Mouse (Mus musculus) forebrain, embryonic 13.5 days (tissue): ENCODE data around the gene Apol7a. TPM values are rescaled to one million over a fixed set of nuclear protein-coding genes. Genes with fewer than 3 reads are reported as not detected.
"Not testable (repeated sequence)": the region's sequence is repeated elsewhere in the genome, so short reads cannot be mapped to it uniquely, and the experiment has no call there.

ENCODE experiments used
- ATAC-seq: fragments of 200-750 bp; cut with Nextera tagmentation; 2 replicates; pipeline ENCODE4 v1.8.0; 2017
- H3K27ac ChIP-seq: fragments of 300-500 bp; sonication (generic); 2 replicates; pipeline ENCODE4 v1.5.1; 2015; ENCODE audit warnings: inconsistent platforms, mild to moderate bottlenecking, moderate library complexity
- H3K27me3 ChIP-seq: fragments of 300-500 bp; sonication (generic); 2 replicates; pipeline ENCODE4 v1.6.1; 2015; ENCODE audit warnings: mild to moderate bottlenecking, inconsistent platforms
- H3K36me3 ChIP-seq: fragments of 300-500 bp; sonication (generic); 2 replicates; pipeline ENCODE4 v1.6.1; 2015; ENCODE audit warnings: mild to moderate bottlenecking, inconsistent platforms; ENCODE audit not compliant: poor library complexity, severe bottlenecking
- H3K4me1 ChIP-seq: fragments of 300-500 bp; sonication (generic); 2 replicates; pipeline ENCODE4 v1.6.1; 2015; ENCODE audit warnings: inconsistent platforms
- H3K4me2 ChIP-seq: fragments of 300-500 bp; sonication (generic); 2 replicates; pipeline ENCODE4 v1.6.1; 2015; ENCODE audit warnings: inconsistent platforms, mild to moderate bottlenecking, moderate library complexity
- H3K4me3 ChIP-seq: fragments of 300-500 bp; sonication (generic); 2 replicates; pipeline ENCODE4 v1.5.1; 2015; ENCODE audit warnings: mild to moderate bottlenecking, inconsistent platforms
- H3K9ac ChIP-seq: fragments of 300-500 bp; sonication (generic); 2 replicates; pipeline ENCODE4 v1.6.1; 2015; ENCODE audit warnings: mild to moderate bottlenecking, inconsistent platforms
- H3K9me3 ChIP-seq: fragments of 300-500 bp; sonication (generic); replicated peaks from 2 replicates; pipeline ENCODE4 v1.6.1; 2016; ENCODE audit warnings: inconsistent platforms
- WGBS: fragments of 180-500 bp; shearing (Covaris S2); methylation state at CpG from one replicate; pipeline ENCODE4 v1.1.7; 2015; 5-methylcytosine and 5-hydroxymethylcytosine counted together
- polyA plus RNA-seq: library from polyadenylated mRNA; unstranded; fragments of >200 nt; fragmentation: Nextera tagmentation; extraction: Ambion mirVana; gene quantifications from 2 replicates; pipeline ENCODE4 v1.2.1, GENCODE M21; 2015

The Apol7a gene
- polyA plus RNA-seq, 1 experiment from 2014 or later = not detected

DNA sequence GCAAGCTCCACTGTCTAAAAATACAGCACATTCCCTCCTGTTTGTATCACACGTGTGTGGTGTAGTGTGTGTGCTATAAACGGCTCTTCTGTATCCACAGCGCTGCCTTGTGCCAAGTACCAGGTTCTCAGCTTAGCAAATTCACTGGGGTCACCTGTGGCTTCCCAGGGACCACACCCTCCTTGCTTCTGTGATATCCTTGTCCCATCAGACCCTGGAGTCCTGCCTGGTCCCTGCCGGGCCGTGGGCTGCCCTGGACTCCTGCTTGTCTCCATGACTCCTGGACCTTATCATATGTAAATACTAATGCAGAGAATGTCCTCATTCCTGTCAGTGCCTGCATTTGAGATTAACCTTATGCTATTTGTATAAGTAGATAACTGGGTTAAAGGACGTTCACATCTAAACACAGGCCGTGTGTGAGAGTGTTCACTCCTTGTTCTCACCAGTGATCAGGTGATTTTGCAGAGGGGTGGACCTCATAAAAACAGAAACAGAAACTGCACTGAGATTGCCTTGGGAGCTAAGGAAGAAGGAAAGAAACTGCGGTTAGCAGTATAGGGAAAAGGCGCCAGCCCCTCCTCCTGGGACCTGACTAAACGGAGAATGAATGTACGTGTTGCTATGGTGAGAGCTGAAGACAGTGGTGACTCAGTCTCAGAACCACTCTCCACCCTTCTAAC, 1.3 kb downstream of the Apol7a start:
- not testable (repeated sequence) for H3K4me2 ChIP-seq, H3K27ac ChIP-seq, H3K4me1 ChIP-seq, H3K9ac ChIP-seq, ATAC-seq, H3K27me3 ChIP-seq, H3K4me3 ChIP-seq, H3K36me3 ChIP-seq, H3K9me3 ChIP-seq
- 83% methylated on average over 11 of the region's 11 CpGs for WGBS

DNA sequence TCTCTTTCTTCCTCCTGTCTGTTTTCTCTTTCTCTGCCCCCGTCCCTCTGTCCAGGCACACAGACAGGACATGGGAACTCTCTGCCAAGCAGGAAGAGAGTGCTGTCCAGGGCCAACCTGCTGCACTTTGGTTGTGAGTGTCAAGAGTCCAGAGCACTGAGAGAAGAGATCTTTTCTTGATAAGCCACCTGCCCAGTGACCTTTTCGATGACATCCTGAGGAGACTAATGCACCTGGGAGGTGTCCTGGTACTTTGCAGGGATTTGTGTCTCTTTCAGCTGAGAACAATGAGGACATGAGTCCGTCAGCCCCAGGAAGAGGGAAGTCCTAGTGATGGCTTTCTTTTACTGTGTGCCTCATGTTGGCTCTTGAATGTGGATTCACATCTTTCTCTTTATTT, 5.1 kb downstream of the Apol7a start:
- not testable (repeated sequence) for H3K9ac ChIP-seq, H3K36me3 ChIP-seq, H3K4me2 ChIP-seq, H3K4me1 ChIP-seq, H3K9me3 ChIP-seq, H3K4me3 ChIP-seq, H3K27me3 ChIP-seq, H3K27ac ChIP-seq, ATAC-seq
- 68% methylated on average over 3 of the region's 3 CpGs for WGBS

GRCm38 (mm10) chr15:77387462-77387861, 11.4 kb downstream of the Apol7a start:
- H3K9ac ChIP-seq = no peak overlapping the region
- no peak overlapping the region for H3K4me2 ChIP-seq

DNA sequence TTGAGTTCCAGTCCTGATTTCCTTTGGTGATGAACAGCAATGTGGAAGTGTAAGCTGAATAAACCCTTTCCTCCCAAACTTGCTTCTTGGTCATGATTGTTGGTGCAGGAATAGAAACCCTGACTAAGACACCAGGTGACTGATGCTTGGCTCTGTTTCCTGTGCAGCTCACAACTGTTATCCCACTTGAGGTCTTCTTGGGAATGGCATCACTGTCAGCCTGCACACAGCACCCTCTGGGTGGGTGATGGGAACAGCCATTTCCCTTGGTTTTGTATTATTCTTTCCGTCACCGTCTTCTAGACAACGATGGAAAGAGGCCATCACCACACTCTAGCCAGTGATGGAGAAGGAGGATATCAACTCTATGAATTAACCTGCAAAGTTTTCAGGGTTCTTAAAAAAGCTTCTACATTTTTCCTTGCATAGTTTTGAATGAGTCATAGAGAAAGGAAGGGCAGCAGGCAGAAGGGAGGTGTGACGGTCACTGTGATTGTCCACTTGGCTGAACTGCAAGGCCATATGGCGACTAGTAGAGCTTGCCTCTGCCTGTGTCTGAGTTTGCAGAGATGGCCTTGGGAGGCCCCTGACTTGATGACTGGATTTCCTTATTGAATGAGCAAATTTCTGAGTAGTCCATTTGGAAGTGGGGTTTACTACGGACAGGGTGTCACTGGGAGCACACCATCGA, 14.4 kb downstream of the Apol7a start:
- Histone ChIP-seq H3K27ac (no peak overlapping the region), H3K4me1 (no peaks in the 10 kb centered on the region), H3K4me2 (no peak overlapping the region), H3K4me3 (no peak overlapping the region), H3K27me3 (no peaks in the 10 kb centered on the region), H3K9ac (no peak overlapping the region), H3K9me3 (no peaks in the 10 kb centered on the region), H3K36me3 (no peaks in the 10 kb centered on the region)
- 95% methylated on average over 7 of the region's 7 CpGs for WGBS
- ATAC-seq = no peak

More at GRCm38 (mm10) chr15:77387462-77387861, 11.4 kb downstream of the Apol7a start:
- no peaks in the 10 kb centered on the region for H3K4me1 ChIP-seq
- no peaks in the 10 kb centered on the region for H3K27me3 ChIP-seq
- H3K4me3 ChIP-seq = no peak overlapping the region
- H3K36me3 ChIP-seq = no peaks in the 10 kb centered on the region
- 97% methylated on average over 2 of the region's 2 CpGs for WGBS
- H3K9me3 ChIP-seq = no peaks in the 10 kb centered on the region
- H3K27ac ChIP-seq = no peak overlapping the region
- ATAC-seq = no peak

DNA sequence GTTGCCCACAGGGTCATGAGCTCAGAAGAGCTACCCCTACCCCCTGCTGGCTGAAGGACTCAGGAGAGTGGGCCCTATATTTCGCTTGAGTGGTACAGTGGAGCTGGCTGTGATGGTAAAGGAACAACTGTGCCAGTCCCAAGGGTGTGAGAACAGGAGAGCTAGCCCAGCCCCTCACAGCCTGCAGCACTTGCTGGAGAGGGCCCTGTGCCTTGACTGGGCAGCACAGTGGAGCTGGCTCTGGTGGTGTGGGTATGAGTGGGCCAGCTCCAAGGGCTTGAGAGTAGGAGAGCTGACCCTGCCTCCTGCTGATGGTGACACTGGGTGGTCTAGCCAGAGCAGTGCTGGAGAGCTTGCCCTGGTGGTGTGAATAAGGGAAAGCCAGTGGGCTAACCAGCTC, 16.0 kb downstream of the Apol7a start:
- Histone ChIP-seq H3K27ac (no peak overlapping the region), H3K9me3 (no peaks in the 10 kb centered on the region), H3K9ac (no peak overlapping the region), H3K36me3 (no peaks in the 10 kb centered on the region), H3K4me1 (no peaks in the 10 kb centered on the region), H3K4me3 (no peak overlapping the region), H3K4me2 (no peak overlapping the region), H3K27me3 (no peaks in the 10 kb centered on the region)
- 81% methylated on average over 1 of the region's 1 CpGs for WGBS
- ATAC-seq = no peak

- Histone ChIP-seq H3K4me1 (no peaks in the 10 kb centered on the region), H3K9me3 (no peaks in the 10 kb centered on the region), H3K4me3 (no peak overlapping the region), H3K36me3 (no peaks in the 10 kb centered on the region), H3K27me3 (no peaks in the 10 kb centered on the region), H3K4me2 (no peak overlapping the region), H3K9ac (no peak overlapping the region), H3K27ac (no peak overlapping the region)
- WGBS = 86% methylated on average over 9 of the region's 11 CpGs
- no peak for ATAC-seq
These were observed 16.5 kb downstream of the Apol7a start for GRCm38 (mm10) chr15:77382271-77382850.

DNA sequence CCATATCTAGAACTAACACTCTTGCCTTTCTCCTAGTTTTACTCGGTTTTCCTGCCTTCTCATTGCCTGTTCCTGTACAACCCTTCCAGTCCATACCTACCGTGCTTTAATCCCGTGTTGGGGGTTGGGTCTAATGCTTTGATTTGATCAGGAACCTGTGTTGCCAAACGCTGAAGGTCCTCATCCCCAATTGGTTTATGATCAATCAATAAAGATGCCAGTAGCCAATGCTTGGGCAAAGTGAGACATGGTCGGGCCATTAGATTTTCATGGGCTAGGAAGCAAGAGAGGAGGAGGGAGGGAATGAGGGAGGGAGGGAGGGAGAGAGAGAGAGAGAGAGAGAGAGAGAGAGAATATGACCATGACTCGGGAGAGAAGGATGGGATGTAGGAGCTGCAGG, 17.4 kb downstream of the Apol7a start:
- Histone ChIP-seq H3K36me3 (no peaks in the 10 kb centered on the region), H3K4me3 (no peak overlapping the region), H3K4me2 (no peak overlapping the region), H3K4me1 (no peaks in the 10 kb centered on the region), H3K9ac (no peak overlapping the region), H3K27me3 (no peaks in the 10 kb centered on the region), H3K27ac (no peak overlapping the region), H3K9me3 (no peaks in the 10 kb centered on the region)
- no peak for ATAC-seq
- WGBS = 86% methylated on average over 6 of the region's 6 CpGs

- WGBS = 36% methylated on average over 4 of the region's 4 CpGs
- H3K9ac ChIP-seq = no peak overlapping the region
- ATAC-seq = no peak
- H3K4me2 ChIP-seq = no peak overlapping the region
- no peaks in the 10 kb centered on the region for H3K4me1 ChIP-seq
- H3K9me3 ChIP-seq = no peaks in the 10 kb centered on the region
- no peaks in the 10 kb centered on the region for H3K27me3 ChIP-seq
- no peak overlapping the region for H3K27ac ChIP-seq
- H3K4me3 ChIP-seq = no peak overlapping the region
- no peaks in the 10 kb centered on the region for H3K36me3 ChIP-seq
These were observed 19.0 kb downstream of the Apol7a start for GRCm38 (mm10) chr15:77379921-77380320.

DNA sequence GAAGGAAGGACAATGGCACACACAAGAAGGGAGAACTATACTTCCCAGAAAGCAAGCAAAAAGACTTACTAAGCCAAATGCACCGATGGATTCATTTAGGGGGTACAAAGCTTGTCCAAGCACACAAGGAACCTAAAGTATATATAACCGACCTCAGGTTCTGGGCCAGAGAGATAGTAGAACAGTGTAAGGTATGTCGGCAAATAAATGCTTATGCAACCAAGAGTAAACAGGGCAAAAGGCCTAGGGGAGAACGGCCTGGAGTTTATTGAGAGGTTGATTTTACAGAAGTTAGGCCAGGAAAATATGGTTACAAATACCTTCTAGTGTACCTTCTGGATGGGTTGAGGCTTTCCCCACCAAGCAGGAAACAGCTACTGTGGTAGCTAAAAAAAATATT, 21.5 kb downstream of the Apol7a start:
- H3K4me1 ChIP-seq = no peaks in the 10 kb centered on the region
- H3K9ac ChIP-seq = no peak overlapping the region
- H3K9me3 ChIP-seq = no peaks in the 10 kb centered on the region
- WGBS = 94% methylated on average over 4 of the region's 4 CpGs
- no peak for ATAC-seq
- H3K4me3 ChIP-seq = no peak overlapping the region
- no peak overlapping the region for H3K27ac ChIP-seq
- H3K4me2 ChIP-seq = no peak overlapping the region
- H3K36me3 ChIP-seq = no peaks in the 10 kb centered on the region
- no peaks in the 10 kb centered on the region for H3K27me3 ChIP-seq

- no peak overlapping the region for H3K27ac ChIP-seq
- H3K36me3 ChIP-seq = no peaks in the 10 kb centered on the region
- no peaks in the 10 kb centered on the region for H3K27me3 ChIP-seq
- no peaks in the 10 kb centered on the region for H3K4me1 ChIP-seq
- no peak overlapping the region for H3K9ac ChIP-seq
- 79% methylated on average over 7 of the region's 7 CpGs for WGBS
- H3K4me3 ChIP-seq = no peak overlapping the region
- H3K4me2 ChIP-seq = no peak overlapping the region
- no peak for ATAC-seq
- no peaks in the 10 kb centered on the region for H3K9me3 ChIP-seq
These were observed 22.0 kb downstream of the Apol7a start for GRCm38 (mm10) chr15:77376920-77377319.

DNA sequence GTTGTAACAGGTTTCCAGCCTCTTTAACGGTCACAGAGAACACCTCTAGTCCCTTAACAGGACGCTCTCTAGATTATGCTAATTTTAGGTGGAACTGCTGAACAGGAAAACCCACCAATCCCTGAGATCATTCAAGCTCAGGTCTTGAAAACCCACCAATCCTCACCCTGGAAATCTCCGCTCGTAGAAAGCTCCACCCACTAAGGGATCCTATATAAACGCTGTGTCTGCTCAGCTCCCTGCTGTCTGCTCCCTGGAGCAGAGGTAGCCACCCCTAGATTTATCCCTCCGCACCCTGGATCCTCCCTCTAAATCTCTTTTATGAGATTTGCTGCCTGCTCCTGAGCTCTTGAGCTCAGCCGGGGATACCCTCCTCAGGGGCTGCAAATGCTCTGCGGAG, 28.3 kb downstream of the Apol7a start:
- H3K9ac ChIP-seq = no peak overlapping the region

DNA sequence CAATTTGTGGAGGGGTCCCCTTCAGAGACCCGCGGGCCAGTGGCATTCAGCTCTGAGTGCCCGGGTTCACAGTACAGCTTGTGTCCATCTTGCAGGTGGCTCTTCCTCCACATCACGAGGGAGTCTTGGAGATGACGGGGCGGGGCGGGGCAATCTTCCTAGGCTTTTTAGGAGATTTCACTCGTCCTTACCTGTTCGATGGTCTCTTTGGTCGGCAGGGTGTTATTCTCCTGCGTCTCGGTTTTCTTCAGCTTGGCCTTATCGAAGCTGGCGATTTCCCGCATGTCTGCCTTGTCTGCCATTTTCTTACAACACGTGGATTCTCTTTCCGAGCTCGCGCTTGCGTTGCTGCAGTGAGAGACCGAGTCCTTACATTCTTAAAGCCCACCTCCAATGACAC, 28.9 kb downstream of the Apol7a start:
- Histone ChIP-seq H3K27me3 (no peaks in the 10 kb centered on the region), H3K9me3 (no peaks in the 10 kb centered on the region), H3K4me2 (no peak overlapping the region), H3K27ac (no peak overlapping the region), H3K4me3 (no peak overlapping the region), H3K9ac (no peak overlapping the region), H3K4me1 (peaks cover 26% of the 10 kb centered on the region), H3K36me3 (no peaks in the 10 kb centered on the region)
- WGBS = 94% methylated on average over 21 of the region's 21 CpGs
- no peak for ATAC-seq

More for the DNA sequence above, 28.3 kb downstream of the Apol7a start:
- Histone ChIP-seq H3K27ac (no peak overlapping the region), H3K4me3 (no peak overlapping the region), H3K27me3 (no peaks in the 10 kb centered on the region), H3K36me3 (no peaks in the 10 kb centered on the region), H3K4me1 (peaks cover 26% of the 10 kb centered on the region), H3K9me3 (no peaks in the 10 kb centered on the region), H3K4me2 (no peak overlapping the region)
- 94% methylated on average over 8 of the region's 8 CpGs for WGBS
- ATAC-seq = no peak
